Mouse (Mus musculus) thymus, adult 2 months (tissue): ENCODE results near the gene Rbm20.

ENCODE experiments used
- CTCF ChIP-seq: fragments of 200-500 bp; IDR thresholded peaks from 2 replicates; pipeline ENCODE4 v1.5.1; 2012; ENCODE audit warnings: mild to moderate bottlenecking, control low read depth, low read length, moderate library complexity, borderline replicate concordance; ENCODE audit not compliant: control insufficient read depth, poor library complexity, insufficient read depth; ENCODE audit errors: extremely low read depth
- POLR2A ChIP-seq: fragments of 200-500 bp; IDR thresholded peaks from 2 replicates; pipeline ENCODE4 v1.6.1; 2012; ENCODE audit warnings: mild to moderate bottlenecking, low read length, control low read depth, moderate library complexity; ENCODE audit not compliant: control insufficient read depth, poor library complexity, insufficient read depth; ENCODE audit errors: extremely low read depth

- TF ChIP-seq CTCF = no peak
- TF ChIP-seq POLR2A = no peak
Measured at GRCm38 (mm10) chr19:53889555-53889954, 212.4 kb downstream of the Rbm20 start.
